12 mouse cellular contexts compared by ENCODE assay signal in the genomic region with DNA sequence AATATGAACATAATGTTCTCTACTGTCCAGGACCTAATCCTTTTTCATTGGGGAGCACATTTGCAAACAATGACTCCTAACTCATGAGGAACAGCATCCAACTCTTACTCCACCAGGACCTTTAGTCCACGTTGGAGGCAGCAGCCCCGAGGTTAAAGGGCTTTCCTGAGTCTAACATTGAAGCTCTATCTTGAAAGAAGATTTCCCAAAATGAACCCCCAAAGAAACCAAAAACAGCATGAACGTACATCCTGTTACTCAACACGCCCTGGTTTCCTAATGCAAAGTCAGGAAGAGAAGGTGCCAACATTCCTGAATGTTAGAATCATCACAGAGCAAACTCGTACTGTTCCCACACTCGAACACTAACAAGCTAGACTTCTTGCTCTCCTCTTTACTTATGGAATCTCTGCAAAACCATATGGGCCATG.
DNase-seq lines count a peak whose midpoint lies in the region; ATAC-seq and TF ChIP-seq lines count a peak whose summit lies in the region.
"Had no signal": no experiment of that assay in that cellular context is flagged by ENCODE, and none has a peak within 500 bp of the region (broad histone marks: within the 10 kb centered on the region; RNA-seq: fewer than 3 reads in every experiment).

No protein-coding gene starts in this region.

- H3K36me3 ChIP-seq in forebrain, embryonic 13.5 days (ENCODE audit: poor library complexity, severe bottlenecking): no peaks in the 10 kb centered on the region
- H3K36me3 ChIP-seq: heart, embryonic 15.5 days had no signal

- peaks cover 2% of the 10 kb centered on the region; the same call in 1 of the 2 replicates for H3K4me1 ChIP-seq in lung, adult 2 months (ENCODE audit: control insufficient read depth, insufficient read depth, low read length)
- peaks cover 9% of the 10 kb centered on the region for H3K4me1 ChIP-seq in embryonic fibroblast, embryonic 13.5 days (ENCODE audit: control insufficient read depth, insufficient read depth, low read length)
- H3K4me1 ChIP-seq in forebrain, embryonic 13.5 days: no peaks in the 10 kb centered on the region

- peak overlapping the region; percentile 36; the same call in 1 of the 2 replicates for H3K27ac ChIP-seq in gastrocnemius, adult 2 months
- H3K27ac ChIP-seq in embryonic fibroblast, embryonic 13.5 days (ENCODE audit: insufficient read depth, low read length): peak overlapping the region; percentile 98
- H3K27ac ChIP-seq in forebrain, embryonic 13.5 days: no peak overlapping the region
- H3K27ac ChIP-seq: heart, embryonic 15.5 days; macrophage had no signal

- no peak overlapping the region for H3K4me3 ChIP-seq in gastrocnemius, adult 2 months
- H3K4me3 ChIP-seq in lung, adult 2 months (replicated peaks; ENCODE audit: extremely low read depth, low read depth, low read length): no peak overlapping the region
- no peak overlapping the region for H3K4me3 ChIP-seq in embryonic fibroblast, embryonic 13.5 days (ENCODE audit: insufficient read depth, low read length)
- no peak overlapping the region for H3K4me3 ChIP-seq in forebrain, embryonic 13.5 days
- H3K4me3 ChIP-seq: heart, embryonic 15.5 days had no signal

- WGBS in lung, adult 2 months: 22% methylated on average over 6 of the region's 6 CpGs
- WGBS in forebrain, embryonic 13.5 days: 85% methylated on average over 6 of the region's 6 CpGs

- ATAC-seq in forebrain, embryonic 13.5 days: no peak
- ATAC-seq: forebrain, embryonic 16.5 days had no signal

- intact Hi-C loops in gastrocnemius, adult 2 months (cut with DNase I): no loop called here
- intact Hi-C loops in gastrocnemius, postnatal 14 days (cut with DNase I; ENCODE audit: low total_unique reads): no loop called here

- no peak for TF ChIP-seq CTCF in gastrocnemius, adult 2 months (IDR thresholded peaks at IDR 0.05)
- no peak for TF ChIP-seq CTCF in lung, adult 2 months (IDR thresholded peaks at IDR 0.05; ENCODE audit: insufficient read depth, low read length)
- no peak for TF ChIP-seq CTCF in embryonic fibroblast, embryonic 13.5 days (IDR thresholded peaks at IDR 0.05; ENCODE audit: borderline replicate concordance, insufficient read depth, low read length)

- H3K9me3 ChIP-seq in forebrain, embryonic 13.5 days (replicated peaks): no peaks in the 10 kb centered on the region
- H3K9me3 ChIP-seq: heart, embryonic 15.5 days had no signal

- peak; percentile 20 for DNase-seq in gastrocnemius, adult 2 months
- no peak for DNase-seq in gastrocnemius, postnatal 14 days
- peak; percentile 22 to 55 for DNase-seq in lung, adult 18-20 months
- DNase-seq in lung, adult 2 months: no peak
- peak; percentile 5 to 24 for DNase-seq in lung, postnatal 4 days
- no peak for DNase-seq in gastrocnemius, postnatal 25 days
- DNase-seq: spleen, adult 18-20 months had no signal

- H3K4me2 ChIP-seq in forebrain, embryonic 13.5 days: no peak overlapping the region
- H3K4me2 ChIP-seq: heart, embryonic 15.5 days had no signal

- TF ChIP-seq POLR2A in lung, adult 2 months (IDR thresholded peaks at IDR 0.05; ENCODE audit: borderline replicate concordance, extremely low read depth, low read depth, low read length): no peak
- TF ChIP-seq POLR2A in embryonic fibroblast, embryonic 13.5 days (IDR thresholded peaks at IDR 0.05; ENCODE audit: low read depth, low read length): no peak

- H3K9ac ChIP-seq in forebrain, embryonic 13.5 days: no peak overlapping the region
- H3K9ac ChIP-seq: heart, embryonic 15.5 days had no signal

- no peaks in the 10 kb centered on the region for H3K27me3 ChIP-seq in forebrain, embryonic 13.5 days
- H3K27me3 ChIP-seq: heart, embryonic 15.5 days had no signal

Comparison
In these comparisons a context has a peak if more than half of its experiments do, and no peak if none do; other contexts are left out.
1. DNase-seq: peak in gastrocnemius, adult 2 months (single experiment), lung, adult 18-20 months (2 of 2) and lung, postnatal 4 days (2 of 2); none in gastrocnemius, postnatal 14 days (single experiment), lung, adult 2 months (single experiment) and gastrocnemius, postnatal 25 days (single experiment).